Mouse (Mus musculus) heart, embryonic 14.5 days (tissue): ENCODE measurements around the gene H2-T23. TPM values are rescaled to one million over a fixed set of nuclear protein-coding genes. Genes with fewer than 3 reads are reported as not detected.
"Not testable (repeated sequence)": the region's sequence is repeated elsewhere in the genome, so short reads cannot be mapped to it uniquely, and the experiment has no call there.

ENCODE experiments used
- ATAC-seq: fragments of 200-750 bp; cut with Nextera tagmentation; 2 replicates; pipeline ENCODE4 v1.8.0; 2017; ENCODE audit warnings: low read depth, moderate TSS enrichment; ENCODE audit not compliant: insufficient number of reproducible peaks, insufficient read depth, low FRiP score
- H3K27ac ChIP-seq, 2 experiments: fragments of 200-500 bp in 1 of 2; fragments of 300-500 bp in 1 of 2; sonication (generic) in 1 of 2; replicated peaks in 1 of 2; 2 replicates each; pipeline ENCODE4 v1.5.1; 2012 to 2014; ENCODE audit warnings: low read depth in 2 of 2, low read length in 2 of 2, control low read depth in 1 of 2, mild to moderate bottlenecking in 1 of 2, mixed read lengths in 1 of 2; ENCODE audit not compliant: control insufficient read depth in 1 of 2, insufficient read depth in 1 of 2
- H3K27me3 ChIP-seq: fragments of 300-500 bp; sonication (generic); 2 replicates; pipeline ENCODE4 v1.6.1; 2014; ENCODE audit warnings: mild to moderate bottlenecking, low read length, control low read depth; ENCODE audit not compliant: control insufficient read depth, insufficient read depth
- H3K36me3 ChIP-seq: fragments of 300-500 bp; sonication (generic); 2 replicates; pipeline ENCODE4 v1.6.1; 2014; ENCODE audit warnings: mild to moderate bottlenecking, control low read depth, low read length, mixed read lengths; ENCODE audit not compliant: control insufficient read depth, insufficient read depth
- H3K4me1 ChIP-seq, 2 experiments: fragments of 200-500 bp in 1 of 2; fragments of 300-500 bp in 1 of 2; sonication (generic) in 1 of 2; 2 replicates each; pipeline ENCODE4 v1.6.1; 2012 to 2014; ENCODE audit warnings: low read length in 2 of 2, control low read depth in 1 of 2, mixed read lengths in 1 of 2; ENCODE audit not compliant: control insufficient read depth in 2 of 2, insufficient read depth in 2 of 2
- H3K4me2 ChIP-seq: fragments of 300-500 bp; sonication (generic); 2 replicates; pipeline ENCODE4 v1.6.1; 2014; ENCODE audit warnings: mild to moderate bottlenecking, low read length
- H3K4me3 ChIP-seq, 2 experiments: fragments of 200-500 bp in 1 of 2; fragments of 300-500 bp in 1 of 2; sonication (generic) in 1 of 2; 2 replicates each; pipeline ENCODE4 v1.5.1; 2012 to 2014; ENCODE audit warnings: low read length in 2 of 2, mild to moderate bottlenecking in 2 of 2, control low read depth in 1 of 2, low read depth in 1 of 2, moderate library complexity in 1 of 2; ENCODE audit not compliant: control insufficient read depth in 1 of 2, insufficient read depth in 1 of 2
- H3K9ac ChIP-seq: fragments of 300-500 bp; sonication (generic); 2 replicates; pipeline ENCODE4 v1.6.1; 2014; ENCODE audit warnings: mild to moderate bottlenecking, low read length
- H3K9me3 ChIP-seq: fragments of 300-500 bp; sonication (generic); 2 replicates; pipeline ENCODE4 v1.6.1; 2016; ENCODE audit warnings: low read length, control low read depth; ENCODE audit not compliant: control insufficient read depth
- WGBS: fragments of 180-500 bp; shearing (Covaris S2); extraction: QIAGEN DNeasy Blood & Tissue Kit; methylation state at CpG from one replicate; pipeline ENCODE4 v1.1.7; 2014; 5-methylcytosine and 5-hydroxymethylcytosine counted together
- polyA plus RNA-seq: library from polyadenylated mRNA; unstranded; fragments of >200 nt; fragmentation: Nextera tagmentation; extraction: Ambion mirVana; gene quantifications from 2 replicates; pipeline ENCODE4 v1.2.1, GENCODE M21; 2014

H2-T23 gene
- polyA plus RNA-seq, 1 experiment from 2014 or later: 4.4 TPM

GRCm38 (mm10) chr17:36004409-36004808 lies 28.2 kb downstream of the H2-T23 start:
- WGBS: 91% methylated on average over 7 of the region's 7 CpGs
- H3K27ac ChIP-seq, H3K27me3 ChIP-seq, H3K9me3 ChIP-seq, ATAC-seq, H3K4me3 ChIP-seq, H3K9ac ChIP-seq, H3K36me3 ChIP-seq, H3K4me2 ChIP-seq, H3K4me1 ChIP-seq: not testable (repeated sequence)

DNA sequence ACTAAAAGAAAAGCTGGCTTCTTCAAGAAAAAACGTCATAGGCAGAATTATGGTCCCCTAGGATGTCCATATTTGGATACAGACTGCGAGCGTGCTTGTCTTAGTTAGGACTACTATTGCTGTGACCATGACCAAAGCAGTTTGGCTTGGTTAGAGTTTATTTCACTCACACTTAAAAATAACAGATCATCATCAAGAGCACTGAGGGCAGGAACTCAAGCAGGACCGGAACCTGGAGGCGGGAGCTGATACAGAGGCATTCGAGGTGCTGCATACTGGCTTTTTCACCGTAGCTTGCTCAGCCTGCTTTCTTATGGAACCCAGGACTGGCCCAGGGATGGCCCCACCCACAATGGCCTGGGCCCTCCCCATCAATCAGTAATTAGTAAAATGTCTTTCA lies 29.3 kb downstream of the H2-T23 start:
- H3K9ac ChIP-seq: no peak overlapping the region
- H3K4me2 ChIP-seq: no peak overlapping the region
- H3K4me3 ChIP-seq: no peak overlapping the region
- no peaks in the 10 kb centered on the region for H3K27me3 ChIP-seq
- no peak overlapping the region for H3K27ac ChIP-seq
- no peaks in the 10 kb centered on the region; a peak in 1 of 4 replicates for H3K4me1 ChIP-seq
- H3K9me3 ChIP-seq: no peaks in the 10 kb centered on the region
- no peak for ATAC-seq
- H3K36me3 ChIP-seq: no peaks in the 10 kb centered on the region
- 92% methylated on average over 7 of the region's 7 CpGs for WGBS

- no peak overlapping the region for H3K4me2 ChIP-seq
- ATAC-seq: no peak
- no peaks in the 10 kb centered on the region for H3K36me3 ChIP-seq
- H3K9ac ChIP-seq: no peak overlapping the region
- peaks cover 0 to 6% of the 10 kb centered on the region in 2 experiments; a peak in 2 of 4 replicates for H3K4me1 ChIP-seq
- 93% methylated on average over 6 of the region's 6 CpGs for WGBS
- no peak overlapping the region for H3K4me3 ChIP-seq
- no peak overlapping the region for H3K27ac ChIP-seq
- no peaks in the 10 kb centered on the region for H3K9me3 ChIP-seq
- H3K27me3 ChIP-seq: no peaks in the 10 kb centered on the region
Measured at GRCm38 (mm10) chr17:36001966-36002365, 30.7 kb downstream of the H2-T23 start.

DNA sequence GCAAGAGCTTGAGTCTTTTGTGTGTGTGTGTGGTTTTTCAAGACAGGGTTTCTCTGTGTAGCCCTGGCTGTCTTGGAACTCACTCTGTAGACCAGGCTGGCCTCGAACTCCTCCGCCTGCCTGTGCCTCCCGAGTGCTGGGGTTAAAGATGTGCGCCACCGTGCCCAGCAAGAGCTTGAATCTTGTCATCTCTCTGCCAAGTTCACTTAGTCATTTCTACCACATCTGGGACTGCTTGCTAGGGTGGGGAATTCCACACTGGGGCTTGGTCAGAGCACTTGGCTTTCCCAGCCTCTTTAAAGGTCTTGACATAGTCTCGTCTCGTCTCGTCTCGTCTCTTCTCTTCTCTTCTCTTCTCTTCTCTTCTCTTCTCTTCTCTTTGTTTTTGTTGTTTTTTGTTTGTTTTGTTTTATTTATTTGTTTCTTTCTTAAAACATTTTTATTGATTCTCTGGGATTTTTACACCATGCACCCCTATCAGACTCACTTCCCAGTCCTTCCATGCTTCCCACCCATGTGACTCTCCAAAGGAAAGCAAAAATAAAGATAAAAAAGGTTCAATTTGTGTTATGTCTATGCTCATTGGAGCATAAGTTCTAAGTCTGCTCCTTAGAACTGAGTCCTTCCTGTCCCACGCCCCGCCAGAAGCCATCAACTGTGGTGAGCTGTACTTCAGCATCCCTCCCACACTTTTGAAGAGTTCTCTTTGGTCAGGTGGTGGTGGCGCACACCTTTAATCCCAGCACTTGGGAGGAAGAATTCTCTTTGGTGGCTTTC lies 31.3 kb downstream of the H2-T23 start:
- H3K27ac ChIP-seq: no peak overlapping the region
- 93% methylated on average over 12 of the region's 12 CpGs for WGBS
- no peak for ATAC-seq
- no peak overlapping the region for H3K4me2 ChIP-seq
- no peaks in the 10 kb centered on the region for H3K36me3 ChIP-seq
- no peaks in the 10 kb centered on the region for H3K27me3 ChIP-seq
- no peaks in the 10 kb centered on the region for H3K9me3 ChIP-seq
- no peak overlapping the region for H3K9ac ChIP-seq
- H3K4me3 ChIP-seq: no peak overlapping the region
- peaks cover 0 to 6% of the 10 kb centered on the region in 2 experiments; a peak in 2 of 4 replicates for H3K4me1 ChIP-seq

DNA sequence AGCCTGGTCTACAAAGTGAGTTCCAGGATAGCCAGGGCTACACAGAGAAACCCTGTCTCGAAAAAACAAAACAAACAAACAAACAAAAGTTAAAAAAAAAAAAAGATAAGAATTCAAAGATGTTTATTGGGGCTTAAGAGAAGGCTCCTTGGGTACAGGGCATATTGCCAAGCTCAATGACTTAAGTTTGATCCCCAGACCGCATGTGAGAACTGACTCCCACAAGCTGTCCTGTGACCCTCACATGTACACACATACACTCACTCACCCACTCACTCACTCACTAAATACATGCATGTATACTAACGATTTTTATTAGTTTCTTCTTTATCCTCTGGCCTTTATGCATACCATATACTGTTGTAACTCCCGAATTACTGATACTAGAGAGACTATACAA lies 32.3 kb downstream of the H2-T23 start:
- peaks cover 0 to 10% of the 10 kb centered on the region in 2 experiments; a peak in 3 of 4 replicates for H3K4me1 ChIP-seq
- H3K27ac ChIP-seq: no peak overlapping the region
- no peak for ATAC-seq
- H3K9me3 ChIP-seq: no peaks in the 10 kb centered on the region
- H3K27me3 ChIP-seq: no peaks in the 10 kb centered on the region
- H3K4me2 ChIP-seq: no peak overlapping the region
- no peaks in the 10 kb centered on the region for H3K36me3 ChIP-seq
- H3K4me3 ChIP-seq: no peak overlapping the region
- WGBS: 88% methylated on average over 4 of the region's 4 CpGs
- no peak overlapping the region for H3K9ac ChIP-seq

DNA sequence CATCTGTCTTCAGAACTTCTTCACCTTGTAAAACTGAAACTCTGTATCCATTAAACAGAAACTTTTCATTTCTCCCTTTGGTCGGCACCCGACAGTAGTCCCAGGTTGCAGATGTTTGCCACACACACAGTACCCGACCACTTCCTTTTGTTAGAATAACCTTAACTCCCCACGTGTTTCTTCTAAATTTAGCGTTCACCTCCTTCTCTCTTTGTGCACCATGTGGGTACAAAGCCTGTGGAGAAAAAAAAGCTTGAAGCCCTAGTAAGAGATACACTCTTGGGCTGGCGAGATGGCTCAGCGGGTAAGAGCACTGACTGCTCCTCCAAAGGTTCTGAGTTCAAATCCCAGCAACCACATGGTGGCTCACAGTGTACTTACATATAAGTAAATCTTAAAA lies 33.3 kb downstream of the H2-T23 start:
- Histone ChIP-seq H3K4me2 (no peak overlapping the region), H3K27ac (no peak overlapping the region), H3K4me1 (peaks cover 0 to 14% of the 10 kb centered on the region in 2 experiments; a peak in 3 of 4 replicates), H3K4me3 (no peak overlapping the region), H3K9ac (no peak overlapping the region), H3K36me3 (no peaks in the 10 kb centered on the region), H3K9me3 (no peaks in the 10 kb centered on the region), H3K27me3 (no peaks in the 10 kb centered on the region)
- no peak for ATAC-seq
- WGBS: 54% methylated on average over 7 of the region's 7 CpGs

DNA sequence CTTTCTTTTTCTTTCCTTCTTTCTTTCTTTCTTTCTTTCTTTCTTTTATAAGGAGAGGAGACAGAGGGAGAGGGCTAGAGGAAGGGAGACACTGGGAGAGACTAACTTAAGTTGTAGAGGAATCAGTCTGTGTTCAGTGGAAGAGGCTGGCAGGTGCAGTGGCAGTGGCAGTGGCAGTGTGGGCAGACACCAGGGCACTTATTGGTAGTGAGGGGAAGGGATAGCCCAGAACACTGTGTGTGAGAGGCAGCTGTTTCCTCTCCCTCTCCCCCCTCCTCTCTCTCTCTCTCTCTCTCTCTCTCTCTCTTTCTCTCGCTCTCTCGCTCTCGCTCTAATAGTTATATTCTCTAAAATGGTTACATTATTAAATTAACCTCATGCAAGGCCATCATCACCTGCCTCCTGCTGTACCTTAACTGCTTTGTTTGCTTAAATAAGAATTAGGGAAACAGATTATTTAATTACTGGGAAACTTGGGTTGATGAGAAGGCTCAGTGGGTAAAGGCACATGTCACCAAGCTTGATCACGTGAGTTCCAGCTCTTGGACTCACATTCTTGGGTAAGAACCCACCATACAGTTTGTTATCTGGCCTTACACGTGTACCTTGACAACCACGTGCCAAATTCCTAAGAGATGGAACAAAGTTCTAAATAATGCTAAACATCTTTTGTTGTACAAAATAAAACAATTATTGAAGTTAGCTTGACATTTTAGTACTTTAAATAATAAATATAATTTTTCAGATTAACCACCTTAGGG lies 33.9 kb downstream of the H2-T23 start:
- no peak overlapping the region for H3K4me2 ChIP-seq
- H3K27me3 ChIP-seq: no peaks in the 10 kb centered on the region
- no peak overlapping the region for H3K9ac ChIP-seq
- H3K36me3 ChIP-seq: no peaks in the 10 kb centered on the region
- no peak overlapping the region for H3K4me3 ChIP-seq
- no peak overlapping the region for H3K27ac ChIP-seq
- WGBS: 73% methylated on average over 6 of the region's 6 CpGs
- no peaks in the 10 kb centered on the region for H3K9me3 ChIP-seq
- ATAC-seq: no peak
- peaks cover 0 to 14% of the 10 kb centered on the region in 2 experiments; a peak in 3 of 4 replicates for H3K4me1 ChIP-seq
